Mouse (Mus musculus) midbrain, embryonic 10.5 days (tissue): ENCODE results near the gene Bicdl1. TPM values are rescaled to one million over a fixed set of nuclear protein-coding genes. Genes with fewer than 3 reads are reported as not detected.

Experiments used
- DNase-seq: peaks from one replicate; pipeline ENCODE4 v3.0.0-alpha.2; 2017; ENCODE audit warnings: low spot score
- H3K27ac ChIP-seq: fragments of 300-500 bp; sonication (generic); replicated peaks from 2 replicates; pipeline ENCODE4 v1.5.1; 2016; ENCODE audit warnings: mild to moderate bottlenecking
- H3K27me3 ChIP-seq: fragments of 300-500 bp; sonication (generic); 2 replicates; pipeline ENCODE4 v1.6.1; 2016; ENCODE audit warnings: low read depth, mild to moderate bottlenecking; ENCODE audit not compliant: poor library complexity, severe bottlenecking
- H3K36me3 ChIP-seq: fragments of 300-500 bp; sonication (generic); 2 replicates; pipeline ENCODE4 v1.6.1; 2016; ENCODE audit warnings: mild to moderate bottlenecking, moderate library complexity
- H3K4me1 ChIP-seq: fragments of 300-500 bp; sonication (generic); 2 replicates; pipeline ENCODE4 v1.6.1; 2016
- H3K4me3 ChIP-seq: fragments of 300-500 bp; sonication (generic); 2 replicates; pipeline ENCODE4 v1.5.1; 2016; ENCODE audit warnings: mild to moderate bottlenecking, moderate library complexity
- H3K9me3 ChIP-seq: fragments of 300-500 bp; sonication (generic); replicated peaks from 2 replicates; pipeline ENCODE4 v1.6.1; 2016; ENCODE audit warnings: mild to moderate bottlenecking
- whole genome bisulfite sequencing: fragments of 180-500 bp; shearing (Covaris S2); methylation state at CpG from one replicate; pipeline ENCODE4 v1.1.7; 2016; 5-methylcytosine and 5-hydroxymethylcytosine counted together
- polyA plus RNA-seq: library from polyadenylated mRNA; unstranded; fragments of >200 nt; fragmentation: Nextera tagmentation; extraction: Ambion mirVana; gene quantifications from 2 replicates; pipeline ENCODE4 v1.2.1, GENCODE M21; 2016

Bicdl1 gene
- polyA plus RNA-seq, result 12.1 and 16.2 TPM in 2 replicates

GRCm38 (mm10) chr5:115731001-115731731 lies at the start of gene Bicdl1:
TSS of gene Bicdl1 (minus strand) at chr5:115731621.
- H3K27me3 ChIP-seq, result peaks cover 32% of the 10 kb centered on the region
- peaks cover 19% of the 10 kb centered on the region for H3K4me1 ChIP-seq
- peak; percentile 87 for DNase-seq
- H3K36me3 ChIP-seq, result no peaks in the 10 kb centered on the region
- no peaks in the 10 kb centered on the region for H3K9me3 ChIP-seq
- peak within 1 kb of the TSS; percentile 73 for H3K4me3 ChIP-seq
- WGBS, result under 1% methylated on average over 81 of the region's 83 CpGs
- H3K27ac ChIP-seq, result peak within 1 kb of the TSS; percentile 79

GRCm38 (mm10) chr5:115776911-115777310 lies 45.5 kb upstream of the Bicdl1 start:
- H3K27ac ChIP-seq, result no peak overlapping the region
- DNase-seq, result no peak
- H3K4me1 ChIP-seq, result no peaks in the 10 kb centered on the region
- H3K36me3 ChIP-seq, result no peaks in the 10 kb centered on the region
- WGBS, result 74% methylated on average over 4 of the region's 4 CpGs
- no peaks in the 10 kb centered on the region for H3K27me3 ChIP-seq
- no peaks in the 10 kb centered on the region for H3K9me3 ChIP-seq
- no peak overlapping the region for H3K4me3 ChIP-seq

DNA sequence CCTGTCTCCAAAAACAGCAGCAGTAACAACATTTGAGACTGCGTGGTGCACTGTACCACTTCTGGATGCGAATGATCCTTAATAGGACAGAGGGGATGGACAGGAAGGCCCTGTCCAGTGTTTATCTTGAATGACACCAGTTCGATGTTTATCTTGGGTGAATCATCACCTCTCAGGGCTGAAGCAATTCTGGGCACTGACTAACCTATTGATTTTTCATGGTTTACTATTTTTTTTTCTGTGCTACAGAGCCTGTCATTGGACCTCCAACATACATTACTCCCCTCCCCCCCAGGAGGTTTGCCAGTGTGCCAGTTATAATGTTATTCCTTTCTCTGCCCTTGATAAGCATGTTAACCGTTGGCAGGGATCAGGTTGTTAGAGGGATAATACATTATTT lies 43.9 kb upstream of the Bicdl1 start:
- WGBS, result 87% methylated on average over 4 of the region's 4 CpGs
- peaks cover 2% of the 10 kb centered on the region; the same call in 1 of the 2 replicates for H3K9me3 ChIP-seq
- H3K36me3 ChIP-seq, result no peaks in the 10 kb centered on the region
- DNase-seq, result no peak
- H3K27ac ChIP-seq, result no peak overlapping the region
- H3K4me1 ChIP-seq, result no peaks in the 10 kb centered on the region
- H3K4me3 ChIP-seq, result no peak overlapping the region
- no peaks in the 10 kb centered on the region for H3K27me3 ChIP-seq

GRCm38 (mm10) chr5:115770048-115770447 lies 38.6 kb upstream of the Bicdl1 start:
- H3K27me3 ChIP-seq, result no peaks in the 10 kb centered on the region
- H3K36me3 ChIP-seq, result no peaks in the 10 kb centered on the region
- peaks cover 7% of the 10 kb centered on the region for H3K9me3 ChIP-seq
- no peak overlapping the region for H3K27ac ChIP-seq
- no peaks in the 10 kb centered on the region for H3K4me1 ChIP-seq
- WGBS, result 86% methylated on average over 4 of the region's 4 CpGs
- no peak overlapping the region for H3K4me3 ChIP-seq
- DNase-seq, result no peak

DNA sequence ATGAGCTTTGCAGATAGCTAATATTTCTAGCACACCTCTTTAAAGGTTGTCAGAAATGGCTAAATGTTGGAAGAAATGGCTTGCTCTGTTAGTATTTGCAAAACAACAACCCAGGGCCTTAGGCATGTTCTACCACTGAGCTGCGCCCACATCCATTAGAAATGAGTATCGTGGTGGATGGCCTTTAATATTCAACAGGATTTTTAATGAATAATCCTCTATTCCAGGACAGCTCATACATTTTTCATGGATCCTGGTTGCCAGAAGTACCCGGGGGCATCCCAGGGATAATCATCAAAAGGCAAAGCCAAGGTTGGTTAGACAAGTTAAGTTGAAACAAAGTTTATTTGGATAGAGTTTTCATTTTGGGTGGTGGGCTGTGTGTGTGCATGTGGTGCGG lies 37.7 kb upstream of the Bicdl1 start:
- no peak for DNase-seq
- WGBS, result 92% methylated on average over 4 of the region's 4 CpGs
- no peaks in the 10 kb centered on the region for H3K27me3 ChIP-seq
- H3K9me3 ChIP-seq, result peaks cover 7% of the 10 kb centered on the region
- H3K4me3 ChIP-seq, result no peak overlapping the region
- H3K27ac ChIP-seq, result no peak overlapping the region
- H3K4me1 ChIP-seq, result no peaks in the 10 kb centered on the region
- H3K36me3 ChIP-seq, result no peaks in the 10 kb centered on the region

DNA sequence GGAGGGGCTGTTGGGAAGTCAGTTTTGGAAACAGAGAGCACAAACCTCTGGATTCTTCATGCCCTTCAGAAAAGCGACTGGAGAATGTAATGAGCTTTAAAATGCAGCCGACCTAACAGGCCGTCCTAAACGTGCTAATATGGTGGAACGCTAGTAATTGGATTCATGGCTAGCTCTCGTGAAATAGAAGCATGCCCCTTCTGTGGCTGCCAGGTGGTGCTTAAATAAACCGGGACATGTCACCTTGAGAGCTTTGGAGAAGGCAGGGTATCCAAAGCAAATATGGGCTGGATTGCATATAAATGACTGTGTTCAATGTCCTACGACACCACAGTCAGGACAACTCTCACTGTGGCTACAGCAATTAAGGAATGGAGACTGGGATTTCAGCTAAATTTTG lies 35.4 kb upstream of the Bicdl1 start:
- 85% methylated on average over 8 of the region's 8 CpGs for WGBS

DNA sequence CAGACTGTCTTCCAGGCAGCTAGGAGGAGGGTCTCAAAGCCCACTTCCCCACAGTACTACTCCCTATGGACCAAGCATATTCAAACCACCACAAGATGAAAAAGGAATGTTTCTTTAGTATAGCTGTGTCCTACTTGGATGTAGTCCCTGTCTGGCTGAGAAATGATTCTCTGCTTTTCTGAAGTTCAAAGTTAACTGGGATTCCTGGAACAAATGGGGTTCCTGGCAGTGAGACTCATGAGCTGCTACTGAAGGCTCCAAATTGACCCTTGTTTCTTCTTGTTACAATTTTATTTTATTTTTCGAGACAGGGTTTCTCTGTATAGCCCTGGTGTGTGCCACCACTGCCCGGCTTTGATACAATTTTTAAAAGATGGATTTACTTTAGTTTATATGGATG lies 32.6 kb upstream of the Bicdl1 start:
- Histone ChIP-seq H3K27me3 (no peaks in the 10 kb centered on the region), H3K4me3 (no peak overlapping the region), H3K36me3 (no peaks in the 10 kb centered on the region), H3K9me3 (no peaks in the 10 kb centered on the region), H3K27ac (no peak overlapping the region), H3K4me1 (peaks cover 3% of the 10 kb centered on the region; the same call in 1 of the 2 replicates)
- WGBS, result 90% methylated on average over 2 of the region's 2 CpGs
- no peak for DNase-seq

More for the DNA sequence above, 35.4 kb upstream of the Bicdl1 start:
- Histone ChIP-seq H3K4me3 (no peak overlapping the region), H3K27ac (no peak overlapping the region), H3K36me3 (no peaks in the 10 kb centered on the region), H3K27me3 (no peaks in the 10 kb centered on the region), H3K4me1 (no peaks in the 10 kb centered on the region), H3K9me3 (peaks cover 7% of the 10 kb centered on the region)
- no peak for DNase-seq

GRCm38 (mm10) chr5:115760903-115761302 lies 29.5 kb upstream of the Bicdl1 start:
- Histone ChIP-seq H3K36me3 (no peaks in the 10 kb centered on the region), H3K27ac (no peak overlapping the region), H3K4me3 (no peak overlapping the region), H3K9me3 (no peaks in the 10 kb centered on the region), H3K27me3 (no peaks in the 10 kb centered on the region), H3K4me1 (peaks cover 3% of the 10 kb centered on the region; the same call in 1 of the 2 replicates)
- 75% methylated on average over 11 of the region's 11 CpGs for WGBS
- DNase-seq, result no peak

DNA sequence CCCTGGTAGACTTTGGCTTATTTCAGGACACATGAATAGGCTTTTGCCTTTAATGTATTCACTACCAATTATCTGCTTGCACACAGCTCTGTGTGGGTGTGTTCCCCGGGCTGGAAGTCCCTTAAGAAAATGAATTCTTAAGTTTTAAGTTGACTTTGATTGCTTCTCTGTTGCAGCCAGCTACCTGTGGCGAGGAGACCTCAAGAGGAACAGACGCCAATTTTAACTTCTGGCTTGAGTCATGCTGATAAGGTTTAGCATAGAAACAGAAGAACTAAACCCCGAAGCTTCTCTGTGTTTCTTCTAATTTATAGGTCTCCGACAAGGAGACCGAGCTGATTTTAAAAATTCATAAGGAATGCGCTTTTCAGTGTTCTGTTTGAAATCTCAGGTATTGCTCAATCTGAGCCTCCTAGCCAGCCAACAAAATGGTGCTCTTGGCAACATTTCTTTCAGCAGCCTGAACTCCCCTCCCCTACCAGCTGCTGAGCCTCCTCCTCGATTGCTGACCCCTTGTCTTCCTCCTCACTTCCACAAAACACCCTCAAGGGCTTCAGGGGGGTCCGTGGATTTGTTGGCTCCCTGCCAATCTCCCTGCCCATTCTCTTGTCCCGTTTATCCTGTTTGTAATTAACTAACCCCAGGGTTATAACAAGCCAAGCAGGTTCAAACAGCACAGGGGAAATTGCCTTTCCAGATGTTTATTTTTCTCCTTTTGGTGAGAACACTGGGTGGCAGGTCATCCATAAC lies 27.2 kb upstream of the Bicdl1 start:
- Histone ChIP-seq H3K9me3 (no peaks in the 10 kb centered on the region), H3K27me3 (no peaks in the 10 kb centered on the region), H3K36me3 (no peaks in the 10 kb centered on the region), H3K4me1 (peaks cover 3% of the 10 kb centered on the region; the same call in 1 of the 2 replicates), H3K27ac (no peak overlapping the region), H3K4me3 (no peak overlapping the region)
- DNase-seq, result no peak
- 68% methylated on average over 10 of the region's 10 CpGs for WGBS

GRCm38 (mm10) chr5:115757516-115757915 lies 26.1 kb upstream of the Bicdl1 start:
- WGBS, result 76% methylated on average over 8 of the region's 8 CpGs
- DNase-seq, result no peak
- H3K4me3 ChIP-seq, result no peak overlapping the region
- H3K27ac ChIP-seq, result no peak overlapping the region
- H3K4me1 ChIP-seq, result peaks cover 3% of the 10 kb centered on the region; the same call in 1 of the 2 replicates
- no peaks in the 10 kb centered on the region for H3K27me3 ChIP-seq
- H3K36me3 ChIP-seq, result no peaks in the 10 kb centered on the region
- H3K9me3 ChIP-seq, result no peaks in the 10 kb centered on the region

GRCm38 (mm10) chr5:115755501-115755900 lies 24.1 kb upstream of the Bicdl1 start:
- Histone ChIP-seq H3K27me3 (no peaks in the 10 kb centered on the region), H3K9me3 (no peaks in the 10 kb centered on the region), H3K36me3 (no peaks in the 10 kb centered on the region), H3K4me1 (peaks cover under 1% of the 10 kb centered on the region; the same call in 1 of the 2 replicates), H3K4me3 (no peak overlapping the region), H3K27ac (no peak overlapping the region)
- DNase-seq, result no peak
- 88% methylated on average over 4 of the region's 7 CpGs for WGBS

- Histone ChIP-seq H3K4me3 (no peak overlapping the region), H3K4me1 (no peaks in the 10 kb centered on the region), H3K27me3 (no peaks in the 10 kb centered on the region), H3K27ac (no peak overlapping the region), H3K36me3 (no peaks in the 10 kb centered on the region), H3K9me3 (no peaks in the 10 kb centered on the region)
- no peak for DNase-seq
- 86% methylated on average over 9 of the region's 9 CpGs for WGBS
Observed at GRCm38 (mm10) chr5:115754831-115755230, 23.4 kb upstream of the Bicdl1 start.

DNA sequence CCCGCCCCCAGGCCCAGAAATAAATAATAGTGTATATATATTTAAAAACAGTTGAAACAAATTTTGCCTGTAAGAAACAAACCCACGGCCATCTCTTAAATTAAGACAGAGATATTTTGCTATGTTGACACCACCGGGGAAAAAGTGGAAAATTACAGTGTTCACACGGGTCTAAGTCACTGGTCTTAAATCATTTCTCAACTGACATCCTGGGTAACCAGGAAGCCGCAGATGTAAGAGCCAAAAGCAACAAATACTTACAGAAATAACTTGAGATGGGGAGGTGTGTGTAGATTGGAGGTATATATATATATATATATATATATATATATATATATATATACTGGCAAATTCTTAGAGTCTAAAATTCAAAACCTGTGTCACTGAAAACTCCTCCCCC lies 21.5 kb upstream of the Bicdl1 start:
- Histone ChIP-seq H3K4me1 (peaks cover 4% of the 10 kb centered on the region; the same call in 1 of the 2 replicates), H3K9me3 (no peaks in the 10 kb centered on the region), H3K36me3 (no peaks in the 10 kb centered on the region), H3K27ac (no peak overlapping the region), H3K27me3 (no peaks in the 10 kb centered on the region), H3K4me3 (no peak overlapping the region)
- DNase-seq, result no peak
- 91% methylated on average over 5 of the region's 5 CpGs for WGBS
